Mouse (Mus musculus) lung, adult 2 months (tissue): ENCODE results near the gene Syngr2. TPM values are rescaled to one million over a fixed set of nuclear protein-coding genes. Genes with fewer than 3 reads are reported as not detected.
A peak's percentile ranks its signal among the peaks of the same experiment; 100 is the strongest.
"Not testable (repeated sequence)": the region's sequence is repeated elsewhere in the genome, so short reads cannot be mapped to it uniquely, and the experiment has no call there.

ENCODE experiments used
- DNase-seq: peaks from one replicate; pipeline ENCODE4 v3.0.0; 2022
- H3K4me1 ChIP-seq: fragments of 200-500 bp; 2 replicates; pipeline ENCODE4 v1.6.1; 2011; ENCODE audit warnings: low read length; ENCODE audit not compliant: control insufficient read depth, insufficient read depth
- H3K4me3 ChIP-seq: fragments of 200-500 bp; replicated peaks from 2 replicates; pipeline ENCODE3; 2011; ENCODE audit warnings: low read depth, mild to moderate bottlenecking, control low read depth, low read length; ENCODE audit errors: extremely low read depth
- CTCF ChIP-seq: fragments of 200-500 bp; IDR thresholded peaks from 2 replicates; pipeline ENCODE4 v1.5.1; 2011; ENCODE audit warnings: mild to moderate bottlenecking, low read length, control low read depth; ENCODE audit not compliant: insufficient read depth
- POLR2A ChIP-seq: fragments of 200-500 bp; IDR thresholded peaks from 2 replicates; pipeline ENCODE4 v1.6.1; 2011; ENCODE audit warnings: low read depth, mild to moderate bottlenecking, control low read depth, low read length, borderline replicate concordance; ENCODE audit errors: extremely low read depth
- WGBS: fragments of 180-500 bp; shearing (Covaris S2); methylation state at CpG from one replicate; pipeline ENCODE4 v1.1.7; 2018; 5-methylcytosine and 5-hydroxymethylcytosine counted together
- polyA plus RNA-seq: library from polyadenylated mRNA; depleted of rRNA; stranded (reverse); fragments of >200 nt; gene quantifications from 2 replicates; pipeline ENCODE4 v1.2.3, GENCODE M21; 2012

Gene Syngr2
- polyA plus RNA-seq, 1 experiment: 191 TPM

DNA sequence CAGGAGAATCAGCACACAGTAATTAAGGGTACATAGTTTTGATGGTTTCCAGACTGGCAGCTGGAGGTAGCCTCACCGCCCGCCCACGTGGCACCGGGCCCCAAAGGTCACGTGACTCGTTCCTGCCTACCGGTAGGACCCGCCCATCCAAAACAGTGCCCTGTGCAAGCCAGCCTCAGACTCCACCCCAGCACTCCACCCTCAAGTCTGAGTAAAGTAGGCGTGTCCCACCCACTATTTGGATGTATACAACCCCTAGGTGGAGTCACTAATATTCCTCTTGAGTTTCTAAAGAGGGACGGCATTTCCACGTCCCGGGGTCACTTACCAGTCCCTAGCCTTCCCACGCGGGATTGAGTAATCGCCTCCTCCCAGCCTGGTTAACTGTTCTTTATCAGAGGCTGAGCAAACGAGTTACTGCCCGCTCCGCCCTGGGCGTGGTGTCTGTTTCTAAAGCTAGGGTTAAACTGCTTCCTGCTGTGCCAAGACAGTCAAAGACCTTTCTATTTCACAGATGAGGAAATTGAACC, 28.8 kb upstream of the Syngr2 start:
- 2% methylated on average over 19 of the region's 19 CpGs for WGBS
- Histone ChIP-seq H3K4me3 (peak overlapping the region; percentile 58), H3K4me1 (peaks cover 9% of the 10 kb centered on the region)
- DNase-seq: peak; percentile 90
- TF ChIP-seq CTCF (no peak), POLR2A (no peak; the same call in 1 of the 2 replicates)

DNA sequence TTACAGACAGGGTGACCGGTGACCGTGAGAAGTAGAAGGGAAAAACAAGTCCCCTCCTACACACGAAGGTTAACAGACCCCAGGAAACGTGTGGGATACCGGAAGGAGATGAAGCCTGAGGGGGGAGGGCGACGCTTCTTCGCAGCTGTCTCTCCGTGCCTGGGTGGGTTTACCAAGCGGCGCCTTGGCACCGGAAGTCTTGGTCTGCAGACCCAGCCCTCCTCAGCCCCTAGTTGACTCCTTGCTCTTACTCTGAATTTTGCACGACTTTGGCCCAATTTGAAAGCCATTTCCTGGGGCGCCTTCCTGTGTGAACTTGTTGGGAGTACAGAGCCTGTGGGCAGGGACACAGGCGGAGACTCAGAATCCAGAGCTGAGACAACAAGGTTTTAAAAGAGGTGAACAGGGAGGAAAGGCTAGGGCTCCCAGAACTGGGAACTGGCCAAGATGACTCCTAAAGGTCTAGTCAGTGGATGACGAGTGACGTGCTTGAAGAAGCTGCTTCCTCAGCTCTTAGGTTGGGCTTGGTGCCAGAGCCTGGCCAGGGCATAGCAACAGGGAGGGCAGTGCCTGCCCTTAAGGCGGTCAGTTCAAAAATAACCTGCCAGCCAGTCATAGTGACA, 28.2 kb upstream of the Syngr2 start:
- Histone ChIP-seq H3K4me1 (peaks cover 9% of the 10 kb centered on the region), H3K4me3 (peak overlapping the region; percentile 58)
- 6% methylated on average over 18 of the region's 18 CpGs for WGBS
- DNase-seq: peak; percentile 74
- TF ChIP-seq POLR2A (no peak; the same call in 1 of the 2 replicates), CTCF (no peak)

DNA sequence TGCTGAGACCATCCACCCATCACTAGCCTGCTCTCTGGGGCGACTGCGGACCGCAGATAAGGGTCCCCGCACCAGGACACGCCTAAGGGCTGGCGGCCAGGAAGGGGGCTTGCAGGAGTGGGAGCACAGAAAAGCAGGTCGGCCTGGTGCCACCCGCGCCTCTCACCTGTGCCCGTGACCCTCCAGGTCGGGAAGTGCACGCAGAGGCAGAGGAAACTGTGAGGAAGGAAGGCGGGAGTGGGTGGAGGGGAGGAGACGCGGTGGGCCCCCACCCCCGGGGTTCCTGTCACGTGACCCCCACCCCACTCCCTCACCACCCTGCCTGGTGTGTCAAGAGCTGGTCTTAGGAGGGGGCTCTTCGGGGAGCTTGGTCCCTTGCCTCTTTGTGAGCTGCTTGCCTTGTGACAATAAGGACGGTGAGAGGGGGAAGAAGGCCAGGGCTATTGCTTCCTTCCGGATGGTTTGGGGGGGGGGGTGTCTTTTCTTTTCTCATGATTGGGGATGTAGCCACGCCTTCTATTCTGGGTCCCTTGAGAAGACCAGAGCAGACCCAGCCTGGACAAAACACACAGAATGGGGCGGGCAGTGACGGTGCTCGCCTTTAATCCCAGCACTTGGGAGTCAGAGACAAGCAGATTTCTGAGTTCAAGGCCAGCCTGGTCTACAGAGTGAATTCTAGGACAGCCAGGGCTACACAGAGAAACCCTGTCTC, 27.3 kb upstream of the Syngr2 start, which contains the start of the genes Tmc8 and Tmc6:
Tmc8 (plus strand) TSS at position 84 of the 712 bp plus-strand sequence.
Tmc6 (minus strand) TSS at position 206 of the 712 bp plus-strand sequence.
- 28% methylated on average over 24 of the region's 24 CpGs for WGBS
- H3K4me1 ChIP-seq: peaks cover 9% of the 10 kb centered on the region
- DNase-seq: peak; percentile 20
- peak within 1 kb of the TSS; percentile 58 for H3K4me3 ChIP-seq
- peak; percentile 58; the same call in 1 of the 2 replicates for TF ChIP-seq POLR2A
- TF ChIP-seq CTCF: no peak

DNA sequence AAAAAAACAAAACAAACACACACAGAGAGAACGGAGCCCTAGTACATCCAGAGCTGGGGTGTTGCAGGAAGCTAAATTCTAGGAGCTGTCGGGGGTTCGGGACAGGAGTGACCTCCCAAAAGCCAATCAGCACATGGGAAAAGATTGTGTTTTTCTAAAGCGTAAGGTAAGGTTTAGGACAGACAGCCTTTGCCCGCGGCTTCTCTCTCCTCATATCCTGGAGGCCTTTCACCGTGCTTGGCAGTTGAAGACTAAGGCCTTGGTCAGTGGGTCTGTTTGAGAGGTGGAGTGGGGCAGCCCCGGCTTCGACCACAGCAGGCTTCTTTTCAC, 26.8 kb upstream of the Syngr2 start:
- DNase-seq: no peak
- 45% methylated on average over 9 of the region's 9 CpGs for WGBS
- Histone ChIP-seq H3K4me1 (peaks cover 9% of the 10 kb centered on the region), H3K4me3 (peak overlapping the region; percentile 37)
- TF ChIP-seq CTCF: no peak
- no peak for TF ChIP-seq POLR2A

DNA sequence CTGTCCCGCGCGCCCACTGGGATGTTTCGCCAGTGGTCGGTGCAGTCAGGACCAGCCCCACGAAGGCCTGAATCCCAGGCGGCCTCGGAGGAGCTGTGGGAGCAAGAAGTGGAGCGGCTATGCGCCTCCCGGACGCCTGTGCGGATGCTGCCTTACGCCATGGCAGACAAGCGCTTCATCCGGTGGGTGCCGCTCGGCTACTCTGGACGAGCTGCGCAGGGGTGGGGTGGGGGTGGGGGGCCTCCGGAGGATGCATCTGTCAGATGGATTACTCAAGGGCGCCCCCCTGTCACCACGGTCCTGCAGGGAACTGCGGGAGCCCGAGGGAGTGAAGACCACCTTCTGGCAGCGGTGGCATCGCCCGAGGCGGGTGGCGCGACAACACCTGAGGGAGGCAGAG, 26.4 kb upstream of the Syngr2 start:
- Histone ChIP-seq H3K4me1 (peaks cover 9% of the 10 kb centered on the region), H3K4me3 (peak overlapping the region; percentile 37)
- DNase-seq: peak; percentile 42
- 9% methylated on average over 31 of the region's 31 CpGs for WGBS
- TF ChIP-seq CTCF: 0 out of 2 replicates have a peak, but pooled peaks have one; percentile 10
- TF ChIP-seq POLR2A: peak; percentile 26; the same call in 1 of the 2 replicates

DNA sequence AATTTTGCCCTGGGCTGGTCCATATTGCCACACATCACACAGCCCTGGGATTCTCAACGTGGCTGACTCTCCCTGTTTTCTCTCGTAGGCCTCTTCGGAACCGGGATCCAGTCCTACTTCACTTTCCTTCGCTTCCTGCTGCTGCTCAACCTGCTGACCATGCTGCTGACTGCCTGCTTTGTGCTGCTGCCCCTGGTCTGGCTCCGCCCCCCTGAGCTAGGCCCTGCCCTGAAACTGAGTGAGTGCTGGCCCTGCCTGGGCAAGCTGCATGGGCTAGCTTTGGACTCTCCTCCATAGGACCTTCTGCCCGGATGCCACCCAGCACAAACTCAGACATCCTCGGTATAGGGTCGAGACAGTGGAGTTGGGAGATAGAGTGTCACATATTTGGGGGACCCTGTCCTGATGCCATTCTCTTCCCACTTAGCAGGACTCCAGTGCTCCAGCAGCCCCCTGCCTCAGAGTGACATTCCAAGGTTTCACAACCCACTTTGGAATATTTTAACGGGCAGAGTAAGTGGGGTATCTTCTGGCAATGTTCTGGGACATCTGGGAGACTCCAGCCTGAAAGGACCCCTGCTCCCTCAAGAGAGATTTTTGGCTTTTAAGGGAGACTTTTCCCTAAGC, 25.7 kb upstream of the Syngr2 start:
- no peak for DNase-seq
- WGBS: 66% methylated on average over 10 of the region's 10 CpGs
- Histone ChIP-seq H3K4me1 (peaks cover 6% of the 10 kb centered on the region), H3K4me3 (no peak overlapping the region)
- TF ChIP-seq POLR2A: no peak
- TF ChIP-seq CTCF: no peak

DNA sequence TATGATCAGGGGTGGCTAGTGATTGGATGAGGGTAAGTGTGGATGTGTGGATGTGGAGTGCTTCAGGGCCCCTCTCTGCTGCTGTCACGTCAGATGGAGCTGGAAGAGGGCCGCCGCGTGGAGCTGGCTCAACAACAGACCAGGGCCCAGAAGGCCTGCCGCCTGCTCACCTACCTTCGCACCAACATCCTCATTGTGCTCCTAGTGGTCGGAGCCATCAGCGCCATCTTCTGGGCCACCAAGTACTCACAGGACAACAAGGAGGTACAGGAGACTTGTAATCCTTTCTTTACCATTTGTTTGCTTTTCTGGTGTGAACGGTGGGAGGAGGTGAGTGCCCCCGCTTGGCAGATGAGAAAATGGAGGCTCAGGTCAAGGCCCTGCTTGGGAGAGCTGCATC, 23.2 kb upstream of the Syngr2 start:
- peaks cover 5% of the 10 kb centered on the region for H3K4me1 ChIP-seq
- peak; percentile 50 for DNase-seq
- H3K4me3 ChIP-seq: no peak overlapping the region
- peak; percentile 85 for TF ChIP-seq CTCF
- TF ChIP-seq POLR2A: no peak
- 15% methylated on average over 10 of the region's 10 CpGs for WGBS

DNA sequence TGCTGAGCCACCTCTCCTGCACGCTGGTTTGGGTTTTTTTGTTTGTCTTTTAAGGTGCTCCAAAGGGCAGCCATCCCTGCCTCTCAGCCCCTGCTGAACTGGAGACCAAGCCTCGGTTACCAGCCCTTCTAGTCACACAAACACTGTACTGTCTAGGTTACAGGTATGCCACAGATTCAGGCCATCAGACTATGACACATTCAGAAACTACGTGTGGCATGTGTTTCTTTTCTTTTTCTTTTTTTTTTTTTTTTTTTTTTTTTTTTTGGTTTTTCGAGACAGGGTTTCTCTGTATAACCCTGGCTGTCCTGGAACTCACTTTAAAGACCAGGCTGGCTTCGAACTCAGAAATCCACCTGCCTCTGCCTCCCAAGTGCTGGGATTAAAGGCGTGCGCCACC, 21.0 kb upstream of the Syngr2 start:
- H3K4me1 ChIP-seq, DNase-seq, H3K4me3 ChIP-seq: not testable (repeated sequence)
- 79% methylated on average over 7 of the region's 7 CpGs for WGBS

DNA sequence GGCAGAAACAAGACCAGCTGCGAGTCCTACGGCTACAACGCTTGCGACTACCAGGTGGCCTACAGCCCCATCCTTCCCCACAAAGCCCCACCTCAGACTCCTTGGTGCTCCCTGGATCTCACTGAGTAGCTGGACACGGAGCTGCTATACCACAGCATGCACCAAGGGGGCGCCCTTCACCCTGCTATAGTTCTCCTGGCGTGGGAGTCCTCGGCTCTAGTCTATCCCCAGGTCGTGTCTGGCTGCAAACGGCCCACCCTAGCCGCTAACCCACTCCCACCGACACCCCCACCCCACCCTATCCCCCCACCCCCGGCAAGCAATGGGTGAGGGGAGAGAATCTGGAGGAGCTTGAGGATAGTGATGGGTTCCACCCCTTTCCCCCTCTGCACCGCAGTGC, 19.2 kb upstream of the Syngr2 start:
- H3K4me3 ChIP-seq: no peak overlapping the region
- H3K4me1 ChIP-seq: peaks cover 3% of the 10 kb centered on the region; the same call in 1 of the 2 replicates
- WGBS: 9% methylated on average over 14 of the region's 14 CpGs
- TF ChIP-seq POLR2A (no peak), CTCF (peak; percentile 92)
- peak; percentile 77 for DNase-seq
